Mouse (Mus musculus) thymus, postnatal 0 days (tissue): ENCODE results near the gene 9430097D07Rik. TPM values are rescaled to one million over a fixed set of nuclear protein-coding genes. Genes with fewer than 3 reads are reported as not detected.

ENCODE experiments used
- DNase-seq: peaks from one replicate; pipeline ENCODE4 v3.0.0-alpha.2; 2015; ENCODE audit warnings: low spot score
- polyA plus RNA-seq: library from polyadenylated mRNA; unstranded; fragments of >200 nt; fragmentation: Nextera tagmentation; extraction: Ambion mirVana; gene quantifications from 2 replicates; pipeline ENCODE4 v1.2.1, GENCODE M21; 2015

9430097D07Rik gene
- polyA plus RNA-seq, 1 experiment from 2014 or later: not detected

GRCm38 (mm10) chr2:32536086-32536633 is 39.3 kb downstream of the 9430097D07Rik start:
- no peak for DNase-seq

GRCm38 (mm10) chr2:32535501-32535991 is 39.9 kb downstream of the 9430097D07Rik start:
- no peak for DNase-seq

- peak; percentile 98 for DNase-seq
Observed at GRCm38 (mm10) chr2:32534733-32535471, 40.6 kb downstream of the 9430097D07Rik start, which contains the start of gene Fam102a. Gene Fam102a, plus strand, starts transcription at chr2:32535332.

- peak; percentile 54 for DNase-seq
Observed at GRCm38 (mm10) chr2:32534061-32534732, 41.3 kb downstream of the 9430097D07Rik start.

GRCm38 (mm10) chr2:32533163-32533562 is 42.3 kb downstream of the 9430097D07Rik start:
- DNase-seq: no peak

GRCm38 (mm10) chr2:32530479-32530878 is 45.0 kb downstream of the 9430097D07Rik start:
- DNase-seq: no peak

- no peak for DNase-seq
Observed at GRCm38 (mm10) chr2:32528326-32528725, 47.2 kb downstream of the 9430097D07Rik start.

- no peak for DNase-seq
Observed at GRCm38 (mm10) chr2:32527468-32527966, 48.0 kb downstream of the 9430097D07Rik start.

GRCm38 (mm10) chr2:32525816-32526215 is 49.7 kb downstream of the 9430097D07Rik start:
- no peak for DNase-seq

- no peak for DNase-seq
Observed at GRCm38 (mm10) chr2:32524536-32525031, 50.9 kb downstream of the 9430097D07Rik start.

Other genes with a start within 250 kb of the 9430097D07Rik start
- 30.5 and 37.6 TPM in 2 replicates for gene Ciz1, start 223.4 kb downstream of the 9430097D07Rik start, polyA plus RNA-seq
- gene Dnm1, start 222.3 kb downstream of the 9430097D07Rik start, polyA plus RNA-seq: 0.69 and 0.83 TPM in 2 replicates
- gene 1110008P14Rik, start 193.7 kb downstream of the 9430097D07Rik start, polyA plus RNA-seq: 66.9 and 77.3 TPM in 2 replicates
- gene Lcn2, start 187.4 kb downstream of the 9430097D07Rik start, polyA plus RNA-seq: 4.3 and 6.3 TPM in 2 replicates
- gene Ptges2, start 179.8 kb downstream of the 9430097D07Rik start, polyA plus RNA-seq: 17.8 and 18.5 TPM in 2 replicates
- 5.4 and 6.2 TPM in 2 replicates for gene Naif1, start 125.2 kb downstream of the 9430097D07Rik start, polyA plus RNA-seq
- 16.3 and 18.9 TPM in 2 replicates for gene Slc25a25, start 124.2 kb downstream of the 9430097D07Rik start, polyA plus RNA-seq
- gene Fam102a, start 40.4 kb downstream of the 9430097D07Rik start, polyA plus RNA-seq: 8.4 and 8.9 TPM in 2 replicates
- gene Dpm2, start 4.8 kb downstream of the 9430097D07Rik start, polyA plus RNA-seq: 126 and 129 TPM in 2 replicates
- 0.28 and 0.31 TPM in 2 replicates for gene Pip5kl1, start 887 bp downstream of the 9430097D07Rik start, polyA plus RNA-seq
- 24.3 and 25.3 TPM in 2 replicates for gene St6galnac4, start 11.4 kb upstream of the 9430097D07Rik start, polyA plus RNA-seq
- gene St6galnac6, start 24.0 kb upstream of the 9430097D07Rik start, polyA plus RNA-seq: 5.5 and 5.7 TPM in 2 replicates
- gene Ak1, start 46.1 kb upstream of the 9430097D07Rik start, polyA plus RNA-seq: 2.0 and 2.4 TPM in 2 replicates
- 25.9 and 28.5 TPM in 2 replicates for gene Eng, start 70.9 kb upstream of the 9430097D07Rik start, polyA plus RNA-seq
- 21.0 and 24.1 TPM in 2 replicates for gene Fpgs, start 128.5 kb upstream of the 9430097D07Rik start, polyA plus RNA-seq
- 125 and 146 TPM in 2 replicates for gene Cdk9, start 137.4 kb upstream of the 9430097D07Rik start, polyA plus RNA-seq
- 20.7 and 23.4 TPM in 2 replicates for gene Sh2d3c, start 145.4 kb upstream of the 9430097D07Rik start, polyA plus RNA-seq
- 0.26 and 0.44 TPM in 2 replicates for gene 6330409D20Rik, start 165.3 kb upstream of the 9430097D07Rik start, polyA plus RNA-seq
- 86.3 and 91.9 TPM in 2 replicates for gene Tor2a, start 181.6 kb upstream of the 9430097D07Rik start, polyA plus RNA-seq
- gene Ttc16, start 199.9 kb upstream of the 9430097D07Rik start, polyA plus RNA-seq: 0.69 and 0.95 TPM in 2 replicates
- gene Ptrh1, start 200.1 kb upstream of the 9430097D07Rik start, polyA plus RNA-seq: 25.7 and 26.5 TPM in 2 replicates
- 4.4 and 4.7 TPM in 2 replicates for gene Cfap157, start 208.7 kb upstream of the 9430097D07Rik start, polyA plus RNA-seq